Mouse (Mus musculus) MEL (cell line): Measurements from ENCODE around the gene Cox4i1.

ENCODE experiments used
- CTCF ChIP-seq, 3 experiments: IDR thresholded peaks in 2 of 3; conservative IDR thresholded peaks in 1 of 3; 2 replicates each; pipeline ENCODE4 v1.5.1; 2011 to 2012; ENCODE audit warnings: low read length in 3 of 3, low read depth in 2 of 3, mild to moderate bottlenecking in 2 of 3, improper control_type of control experiment in 1 of 3, inconsistent platforms in 1 of 3, mixed read lengths in 1 of 3, moderate library complexity in 1 of 3; ENCODE audit not compliant: control insufficient read depth in 1 of 3, insufficient read depth in 1 of 3, poor library complexity in 1 of 3, severe bottlenecking in 1 of 3
- EP300 ChIP-seq, 2 experiments: IDR thresholded peaks; 2 replicates each; pipeline ENCODE4 v1.6.1; 2011; ENCODE audit warnings: improper control_type of control experiment in 2 of 2, low read length in 2 of 2, low read depth in 1 of 2, mild to moderate bottlenecking in 1 of 2
- ETS1 ChIP-seq: IDR thresholded peaks from 2 replicates; pipeline ENCODE4 v1.6.1; 2012; ENCODE audit warnings: low read depth, mild to moderate bottlenecking, inconsistent platforms, low read length, improper control_type of control experiment, moderate library complexity
- MAFK ChIP-seq: IDR thresholded peaks from 2 replicates; pipeline ENCODE4 v1.6.1; 2011; ENCODE audit warnings: low read depth, mild to moderate bottlenecking, low read length, improper control_type of control experiment, borderline replicate concordance
- MAX ChIP-seq: IDR thresholded peaks from 2 replicates; pipeline ENCODE4 v1.6.1; 2011; ENCODE audit warnings: low read length, improper control_type of control experiment
- MAZ ChIP-seq: IDR thresholded peaks from 2 replicates; pipeline ENCODE4 v1.6.1; 2012; ENCODE audit warnings: low read depth, mild to moderate bottlenecking, inconsistent platforms, low read length, improper control_type of control experiment
- MEF2A ChIP-seq: IDR thresholded peaks from 2 replicates; pipeline ENCODE4 v1.6.1; 2014; ENCODE audit warnings: low read depth, mild to moderate bottlenecking, inconsistent platforms, low read length, improper control_type of control experiment; ENCODE audit not compliant: poor library complexity, insufficient replicate concordance, severe bottlenecking; ENCODE audit errors: extremely low read depth
- POLR2A ChIP-seq, 2 experiments: IDR thresholded peaks; 2 replicates each; pipeline ENCODE4 v1.6.1; 2011 to 2012; ENCODE audit warnings: low read length in 2 of 2, mild to moderate bottlenecking in 2 of 2, control low read depth in 1 of 2, improper control_type of control experiment in 1 of 2, low read depth in 1 of 2, moderate library complexity in 1 of 2; ENCODE audit not compliant: control insufficient read depth in 1 of 2, insufficient read depth in 1 of 2, poor library complexity in 1 of 2
- POLR2AphosphoS2 ChIP-seq: IDR thresholded peaks from 2 replicates; pipeline ENCODE4 v1.6.1; 2011; ENCODE audit warnings: low read length, improper control_type of control experiment
- RAD21 ChIP-seq: IDR thresholded peaks from 2 replicates; pipeline ENCODE4 v1.6.1; 2011; ENCODE audit warnings: mild to moderate bottlenecking, low read depth, low read length, improper control_type of control experiment
- RCOR1 ChIP-seq: IDR thresholded peaks from 2 replicates; pipeline ENCODE4 v1.6.1; 2012; ENCODE audit warnings: low read depth, mild to moderate bottlenecking, inconsistent platforms, low read length, improper control_type of control experiment
- USF1 ChIP-seq: IDR thresholded peaks from 2 replicates; pipeline ENCODE4 v1.6.1; 2014; ENCODE audit warnings: low read depth, mild to moderate bottlenecking, inconsistent platforms, low read length, improper control_type of control experiment, moderate library complexity

DNA sequence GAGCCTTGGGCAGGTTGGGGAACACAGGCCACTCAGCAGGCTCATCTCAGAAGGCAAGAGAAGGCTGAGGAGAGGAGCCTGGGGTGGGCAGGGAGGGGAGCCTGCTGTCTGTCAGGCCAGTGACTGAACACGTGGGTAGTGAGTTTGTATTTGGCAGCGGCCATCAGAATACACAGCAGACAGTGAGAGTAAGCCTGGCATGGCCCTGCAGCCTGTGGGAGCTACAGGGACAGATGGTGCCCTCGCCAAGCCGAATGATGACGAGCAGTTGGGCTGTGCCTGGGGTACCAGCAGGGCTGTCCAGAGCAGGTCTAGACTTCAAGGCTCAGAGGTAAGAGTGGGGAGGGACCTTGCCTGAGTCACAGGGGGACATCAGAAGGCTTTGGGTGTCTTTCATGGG, 40.7 kb upstream of the Cox4i1 start:
- TF ChIP-seq POLR2A (IDR thresholded peaks at IDR 0.05; ENCODE audit: control insufficient read depth in 1 of 2, insufficient read depth in 1 of 2, low read depth in 1 of 2, low read length in 2 of 2, poor library complexity in 1 of 2), result no peak
- TF ChIP-seq EP300 (IDR thresholded peaks at IDR 0.05; ENCODE audit: low read depth in 1 of 2, low read length in 2 of 2), result no peak
- no peak for TF ChIP-seq CTCF (IDR thresholded peaks at IDR 0.05 in 2 of 3, conservative IDR thresholded peaks at IDR 0.05 in 1 of 3; ENCODE audit: control insufficient read depth in 1 of 3, insufficient read depth in 1 of 3, low read depth in 2 of 3, low read length in 3 of 3, poor library complexity in 1 of 3, severe bottlenecking in 1 of 3)
- TF ChIP-seq MEF2A, result no peak
- no peak for TF ChIP-seq USF1
- TF ChIP-seq MAZ, result no peak
- no peak for TF ChIP-seq RCOR1
- no peak for TF ChIP-seq POLR2AphosphoS2
- TF ChIP-seq MAX, result no peak
- no peak for TF ChIP-seq ETS1
- TF ChIP-seq RAD21, result no peak
- TF ChIP-seq MAFK, result no peak
